Mouse (Mus musculus): ENCODE measurements around the gene Sox12. TPM values are rescaled to one million over a fixed set of nuclear protein-coding genes. Genes with fewer than 3 reads are reported as not detected.

The Sox12 gene
- polyA plus RNA-seq, 1 experiment = 7.8 TPM

- TF ChIP-seq TCF3 (IDR thresholded peaks at IDR 0.05; ENCODE audit: insufficient read length, low read depth) (no peak), REST (IDR thresholded peaks at IDR 0.05; ENCODE audit: insufficient read depth, insufficient read length) (no peak), POLR2AphosphoS2 (IDR thresholded peaks at IDR 0.05; ENCODE audit: insufficient read length, low read depth) (no peak), USF1 (IDR thresholded peaks at IDR 0.05; ENCODE audit: low read depth) (no peak), POLR2A (IDR thresholded peaks at IDR 0.05; ENCODE audit: insufficient read length, low read depth) (no peak), MYOD1 (IDR thresholded peaks at IDR 0.05; ENCODE audit: control insufficient read depth in 1 of 3, insufficient read length in 2 of 3, low read depth in 2 of 3) (no peak), SRF (IDR thresholded peaks at IDR 0.05; ENCODE audit: control insufficient read depth, insufficient read length, low read depth) (no peak), MYOG (IDR thresholded peaks at IDR 0.05; ENCODE audit: control insufficient read depth in 1 of 3, insufficient read depth in 1 of 3, insufficient read length in 2 of 3, low read depth in 2 of 3) (no peak), MAX (IDR thresholded peaks at IDR 0.05; ENCODE audit: low read depth) (no peak)
- peaks cover 39% of the 10 kb centered on the region for H3K27me3 ChIP-seq (ENCODE audit: control insufficient read depth, insufficient read depth, insufficient read length)
Observed at GRCm38 (mm10) chr2:152372661-152373060, 25.2 kb downstream of the Sox12 start.

DNA sequence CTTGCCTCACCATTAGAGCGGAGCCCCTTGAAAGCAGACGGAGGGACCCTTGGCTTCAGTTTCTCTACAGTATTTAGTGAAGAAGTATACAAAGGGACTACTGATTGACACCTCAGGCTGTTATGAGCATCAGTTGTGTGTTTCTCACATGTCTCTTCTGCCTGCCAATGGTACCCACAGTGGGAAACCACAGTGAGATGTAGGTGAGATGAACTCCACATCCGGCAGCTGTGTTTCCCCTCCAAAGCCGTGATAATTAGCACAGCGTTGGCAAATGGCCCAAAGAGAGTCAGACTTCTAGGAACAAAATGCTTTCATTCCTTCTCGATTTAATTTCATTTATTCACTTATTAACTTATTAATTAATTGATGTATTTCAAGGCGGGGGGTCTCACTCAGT lies 25.8 kb downstream of the Sox12 start:
- Histone ChIP-seq H3K4me2 (ENCODE audit: low read depth) (no peak overlapping the region), H3K27me3 (ENCODE audit: control insufficient read depth, insufficient read depth, insufficient read length) (peaks cover 34% of the 10 kb centered on the region), H3ac (ENCODE audit: control insufficient read depth, insufficient read length) (no peak overlapping the region), H3K79me2 (ENCODE audit: control insufficient read depth, insufficient read depth) (no peaks in the 10 kb centered on the region), H3K36me3 (ENCODE audit: control insufficient read depth, insufficient read depth) (no peaks in the 10 kb centered on the region), H3K4me3 (no peak overlapping the region)
- TF ChIP-seq MYOD1 (IDR thresholded peaks at IDR 0.05; ENCODE audit: control insufficient read depth in 1 of 3, insufficient read length in 2 of 3, low read depth in 2 of 3) (no peak), TCF12 (IDR thresholded peaks at IDR 0.05; ENCODE audit: insufficient read depth, poor library complexity, severe bottlenecking) (no peak), TCF3 (IDR thresholded peaks at IDR 0.05; ENCODE audit: insufficient read length, low read depth) (no peak), CEBPB (IDR thresholded peaks at IDR 0.05; ENCODE audit: insufficient read depth, poor library complexity, severe bottlenecking) (no peak)

More at GRCm38 (mm10) chr2:152372661-152373060, 25.2 kb downstream of the Sox12 start:
- H3ac ChIP-seq (ENCODE audit: control insufficient read depth, insufficient read length) = no peak overlapping the region
- no peak overlapping the region for H3K4me3 ChIP-seq
- no peak overlapping the region for H3K4me2 ChIP-seq (ENCODE audit: low read depth)
- H3K36me3 ChIP-seq (ENCODE audit: control insufficient read depth, insufficient read depth) = no peaks in the 10 kb centered on the region
- no peaks in the 10 kb centered on the region for H3K79me2 ChIP-seq (ENCODE audit: control insufficient read depth, insufficient read depth)

DNA sequence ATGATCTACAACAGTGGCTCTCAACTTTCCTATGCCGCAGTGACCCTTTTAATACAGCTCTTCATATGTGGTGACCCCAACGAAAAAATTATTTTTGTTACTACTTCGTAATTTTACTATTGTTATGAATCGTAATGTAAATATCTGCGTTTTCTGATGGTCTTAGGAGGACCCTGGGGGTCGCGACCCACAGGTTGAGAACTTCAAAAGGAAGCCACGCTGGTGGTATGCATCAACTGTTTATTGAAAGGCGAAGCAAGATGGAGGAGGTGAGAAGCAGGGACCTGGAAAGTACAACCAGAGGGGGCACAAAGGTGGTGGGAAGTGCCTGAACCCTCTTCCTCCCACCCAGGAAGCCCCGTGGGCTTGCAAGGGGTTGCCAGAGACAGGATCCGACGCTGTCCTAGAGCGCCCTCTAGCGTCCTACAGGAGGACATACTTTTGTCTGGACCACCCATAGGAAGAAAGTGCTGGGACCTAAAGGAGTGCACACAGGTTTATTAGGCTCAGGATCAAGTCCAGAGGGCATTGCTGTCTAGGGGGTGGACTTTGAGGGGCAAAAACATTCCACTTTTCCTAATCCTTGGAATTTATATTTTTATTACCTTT lies 29.2 kb downstream of the Sox12 start:
- Histone ChIP-seq H3K4me2 (ENCODE audit: low read depth) (peak overlapping the region; percentile 44), H3ac (ENCODE audit: control insufficient read depth, insufficient read length) (no peak overlapping the region), H3K27me3 (ENCODE audit: control insufficient read depth, insufficient read depth, insufficient read length) (peaks cover 2% of the 10 kb centered on the region), H3K79me2 (ENCODE audit: control insufficient read depth, insufficient read depth) (no peaks in the 10 kb centered on the region), H3K36me3 (ENCODE audit: control insufficient read depth, insufficient read depth) (no peaks in the 10 kb centered on the region), H3K4me3 (no peak overlapping the region)
- TF ChIP-seq CEBPB (IDR thresholded peaks at IDR 0.05; ENCODE audit: insufficient read depth, poor library complexity, severe bottlenecking) = no peak
- TF ChIP-seq MYOG (IDR thresholded peaks at IDR 0.05; ENCODE audit: control insufficient read depth in 1 of 3, insufficient read depth in 1 of 3, insufficient read length in 2 of 3, low read depth in 2 of 3) = no peak
- no peak for TF ChIP-seq MAX (IDR thresholded peaks at IDR 0.05; ENCODE audit: low read depth)
- no peak for TF ChIP-seq USF1 (IDR thresholded peaks at IDR 0.05; ENCODE audit: low read depth)
- no peak for TF ChIP-seq POLR2A (IDR thresholded peaks at IDR 0.05; ENCODE audit: insufficient read length, low read depth)
- TF ChIP-seq TCF12 (IDR thresholded peaks at IDR 0.05; ENCODE audit: insufficient read depth, poor library complexity, severe bottlenecking) = no peak
- no peak for TF ChIP-seq MYOD1 (IDR thresholded peaks at IDR 0.05; ENCODE audit: control insufficient read depth in 1 of 3, insufficient read length in 2 of 3, low read depth in 2 of 3)
- TF ChIP-seq POLR2AphosphoS2 (IDR thresholded peaks at IDR 0.05; ENCODE audit: insufficient read length, low read depth) = no peak
- TF ChIP-seq E2F4 (IDR thresholded peaks at IDR 0.05; ENCODE audit: insufficient read depth) = no peak

GRCm38 (mm10) chr2:152367917-152368316 lies 29.9 kb downstream of the Sox12 start:
- no peak overlapping the region for H3K4me2 ChIP-seq (ENCODE audit: low read depth)
- TF ChIP-seq MYOG (IDR thresholded peaks at IDR 0.05; ENCODE audit: control insufficient read depth in 1 of 3, insufficient read depth in 1 of 3, insufficient read length in 2 of 3, low read depth in 2 of 3) (no peak), USF1 (IDR thresholded peaks at IDR 0.05; ENCODE audit: low read depth) (no peak), MAX (IDR thresholded peaks at IDR 0.05; ENCODE audit: low read depth) (no peak), SRF (IDR thresholded peaks at IDR 0.05; ENCODE audit: control insufficient read depth, insufficient read length, low read depth) (no peak), E2F4 (IDR thresholded peaks at IDR 0.05; ENCODE audit: insufficient read depth) (no peak), TCF3 (IDR thresholded peaks at IDR 0.05; ENCODE audit: insufficient read length, low read depth) (no peak), MYOD1 (IDR thresholded peaks at IDR 0.05; ENCODE audit: control insufficient read depth in 1 of 3, insufficient read length in 2 of 3, low read depth in 2 of 3) (no peak), CEBPB (IDR thresholded peaks at IDR 0.05; ENCODE audit: insufficient read depth, poor library complexity, severe bottlenecking) (no peak), REST (IDR thresholded peaks at IDR 0.05; ENCODE audit: insufficient read depth, insufficient read length) (no peak), POLR2AphosphoS2 (IDR thresholded peaks at IDR 0.05; ENCODE audit: insufficient read length, low read depth) (no peak)
- no peaks in the 10 kb centered on the region for H3K27me3 ChIP-seq (ENCODE audit: control insufficient read depth, insufficient read depth, insufficient read length)
- no peaks in the 10 kb centered on the region for H3K36me3 ChIP-seq (ENCODE audit: control insufficient read depth, insufficient read depth)
- H3K4me3 ChIP-seq = no peak overlapping the region
- H3K79me2 ChIP-seq (ENCODE audit: control insufficient read depth, insufficient read depth) = no peaks in the 10 kb centered on the region
- no peak overlapping the region for H3ac ChIP-seq (ENCODE audit: control insufficient read depth, insufficient read length)
